Mouse (Mus musculus) hindbrain, embryonic 13.5 days (tissue): Measurements from ENCODE around the gene Dscam. TPM values are rescaled to one million over a fixed set of nuclear protein-coding genes. Genes with fewer than 3 reads are reported as not detected.

Experiments used
- ATAC-seq: fragments of 200-750 bp; cut with Nextera tagmentation; 2 replicates; pipeline ENCODE4 v1.8.0; 2017; ENCODE audit warnings: moderate TSS enrichment; ENCODE audit not compliant: low FRiP score
- H3K27ac ChIP-seq: fragments of 300-500 bp; sonication (generic); 2 replicates; pipeline ENCODE4 v1.5.1; 2015; ENCODE audit warnings: inconsistent platforms, mild to moderate bottlenecking, moderate library complexity
- H3K27me3 ChIP-seq: fragments of 300-500 bp; sonication (generic); 2 replicates; pipeline ENCODE4 v1.6.1; 2015; ENCODE audit warnings: mild to moderate bottlenecking, inconsistent platforms
- H3K36me3 ChIP-seq: fragments of 300-500 bp; sonication (generic); 2 replicates; pipeline ENCODE4 v1.6.1; 2015; ENCODE audit warnings: mild to moderate bottlenecking, inconsistent platforms
- H3K4me1 ChIP-seq: fragments of 300-500 bp; sonication (generic); replicated peaks from 2 replicates; pipeline ENCODE4 v1.6.1; 2015; ENCODE audit warnings: inconsistent platforms
- H3K4me2 ChIP-seq: fragments of 300-500 bp; sonication (generic); 2 replicates; pipeline ENCODE4 v1.6.1; 2015; ENCODE audit warnings: inconsistent platforms, mild to moderate bottlenecking, moderate library complexity
- H3K4me3 ChIP-seq: fragments of 300-500 bp; sonication (generic); 2 replicates; pipeline ENCODE4 v1.5.1; 2015; ENCODE audit warnings: mild to moderate bottlenecking, inconsistent platforms
- H3K9ac ChIP-seq: fragments of 300-500 bp; sonication (generic); 2 replicates; pipeline ENCODE4 v1.6.1; 2015; ENCODE audit warnings: mild to moderate bottlenecking, inconsistent platforms
- H3K9me3 ChIP-seq: fragments of 300-500 bp; sonication (generic); 2 replicates; pipeline ENCODE4 v1.6.1; 2016; ENCODE audit warnings: inconsistent platforms
- WGBS: fragments of 180-500 bp; shearing (Covaris S2); methylation state at CpG from one replicate; pipeline ENCODE4 v1.1.7; 2015; 5-methylcytosine and 5-hydroxymethylcytosine counted together
- polyA plus RNA-seq: library from polyadenylated mRNA; unstranded; fragments of >200 nt; fragmentation: Nextera tagmentation; extraction: Ambion mirVana; gene quantifications from 2 replicates; pipeline ENCODE4 v1.2.1, GENCODE M21; 2015

Gene Dscam
- polyA plus RNA-seq, 1 experiment from 2014 or later, result 7.7 TPM

DNA sequence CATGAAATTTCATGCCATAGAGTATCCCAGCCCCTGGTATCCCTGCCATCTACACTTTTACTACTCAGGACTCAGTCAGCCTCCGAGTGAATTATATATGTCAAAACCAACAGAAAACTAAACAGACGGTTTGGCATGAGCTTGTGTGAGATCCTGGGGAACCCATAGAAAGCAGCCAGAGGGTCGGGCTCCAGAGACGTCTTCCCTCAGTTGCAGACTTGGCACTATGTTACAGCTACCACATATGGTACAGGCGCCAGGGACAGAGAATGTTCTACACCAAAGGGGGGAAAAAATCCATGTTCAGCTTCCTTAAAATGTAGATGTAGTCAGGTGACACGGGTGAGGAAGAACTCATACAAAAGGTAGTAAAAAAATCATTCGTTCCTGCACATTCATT, 109.2 kb downstream of the Dscam start:
- Histone ChIP-seq H3K4me3 (no peak overlapping the region), H3K27me3 (no peaks in the 10 kb centered on the region), H3K9me3 (no peaks in the 10 kb centered on the region), H3K4me2 (no peak overlapping the region), H3K9ac (no peak overlapping the region), H3K4me1 (0 out of 2 replicates have a peak, but pooled peaks cover 8% of the 10 kb centered on the region), H3K27ac (no peak overlapping the region), H3K36me3 (no peaks in the 10 kb centered on the region)
- 87% methylated on average over 7 of the region's 7 CpGs for WGBS
- ATAC-seq, result no peak

DNA sequence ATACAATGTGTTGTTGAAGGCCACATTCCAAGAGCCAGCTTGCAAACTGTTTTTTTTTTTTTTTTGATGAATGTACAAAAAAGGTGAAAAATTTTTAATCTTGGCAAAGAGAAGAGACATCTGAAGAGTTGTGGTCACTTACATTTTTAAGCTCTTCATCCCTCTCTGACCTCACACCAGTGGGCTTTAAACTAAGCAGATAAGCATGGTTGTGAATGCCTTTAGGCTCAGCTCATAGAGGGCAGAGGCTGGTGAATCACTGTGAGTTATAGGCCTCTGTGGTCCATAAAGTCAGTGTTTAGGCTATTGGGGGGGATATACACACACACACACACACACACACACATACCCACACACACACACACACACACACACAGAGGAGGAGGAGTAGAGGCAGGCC, 109.8 kb downstream of the Dscam start:
- no peaks in the 10 kb centered on the region for H3K27me3 ChIP-seq
- H3K27ac ChIP-seq, result no peak overlapping the region

DNA sequence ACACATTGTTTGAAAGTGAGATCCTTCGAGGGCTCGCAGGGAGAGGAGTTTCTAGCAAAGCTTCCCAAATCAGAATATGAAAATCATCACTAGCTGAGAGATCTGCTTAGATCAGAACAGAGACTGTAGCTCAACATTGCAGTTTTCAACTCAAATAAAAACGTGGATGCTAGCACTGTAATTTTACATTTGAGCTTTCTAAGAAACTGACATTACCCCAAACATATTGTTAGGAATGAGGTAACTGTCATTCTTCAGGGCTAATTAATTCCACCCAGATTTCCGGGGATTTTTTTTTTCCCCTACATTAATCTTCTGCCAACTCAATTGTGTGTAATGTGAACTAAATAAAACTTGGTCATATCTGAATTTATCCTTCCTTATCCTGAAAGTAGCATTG, 110.3 kb downstream of the Dscam start:
- Histone ChIP-seq H3K27ac (no peak overlapping the region), H3K4me3 (no peak overlapping the region), H3K4me1 (0 out of 2 replicates have a peak, but pooled peaks cover 8% of the 10 kb centered on the region), H3K9me3 (no peaks in the 10 kb centered on the region), H3K27me3 (no peaks in the 10 kb centered on the region), H3K9ac (no peak overlapping the region), H3K36me3 (no peaks in the 10 kb centered on the region), H3K4me2 (no peak overlapping the region)
- ATAC-seq, result no peak
- 69% methylated on average over 4 of the region's 4 CpGs for WGBS

More for the DNA sequence above, 109.8 kb downstream of the Dscam start:
- Histone ChIP-seq H3K4me3 (no peak overlapping the region), H3K9me3 (no peaks in the 10 kb centered on the region), H3K4me1 (0 out of 2 replicates have a peak, but pooled peaks cover 8% of the 10 kb centered on the region), H3K4me2 (no peak overlapping the region), H3K9ac (no peak overlapping the region), H3K36me3 (no peaks in the 10 kb centered on the region)
- no peak for ATAC-seq

DNA sequence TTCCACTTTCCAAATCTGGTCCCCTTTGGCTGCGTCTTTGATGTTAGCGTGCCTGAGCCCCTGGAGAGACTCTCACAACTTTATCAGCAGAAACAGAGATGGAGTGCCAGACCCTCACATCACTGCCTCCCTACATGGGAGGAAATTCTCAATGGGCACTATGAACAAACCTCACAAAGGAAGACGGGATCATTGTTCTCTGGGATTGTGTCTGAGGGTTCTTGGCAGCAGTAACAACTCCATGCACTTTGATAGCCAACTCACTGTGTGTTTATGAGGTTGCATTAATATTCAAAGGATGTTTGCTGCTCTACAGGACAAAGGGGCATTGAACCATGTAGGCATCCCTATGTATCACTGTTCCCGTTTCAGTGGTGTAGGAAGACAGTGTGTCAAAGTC, 135.3 kb downstream of the Dscam start:
- no peak for ATAC-seq
- no peaks in the 10 kb centered on the region for H3K27me3 ChIP-seq
- H3K9ac ChIP-seq, result no peak overlapping the region
- H3K4me1 ChIP-seq, result no peaks in the 10 kb centered on the region
- H3K4me3 ChIP-seq, result no peak overlapping the region
- no peak overlapping the region for H3K4me2 ChIP-seq
- no peak overlapping the region for H3K27ac ChIP-seq
- 48% methylated on average over 4 of the region's 4 CpGs for WGBS
- H3K36me3 ChIP-seq, result no peaks in the 10 kb centered on the region
- no peaks in the 10 kb centered on the region for H3K9me3 ChIP-seq

DNA sequence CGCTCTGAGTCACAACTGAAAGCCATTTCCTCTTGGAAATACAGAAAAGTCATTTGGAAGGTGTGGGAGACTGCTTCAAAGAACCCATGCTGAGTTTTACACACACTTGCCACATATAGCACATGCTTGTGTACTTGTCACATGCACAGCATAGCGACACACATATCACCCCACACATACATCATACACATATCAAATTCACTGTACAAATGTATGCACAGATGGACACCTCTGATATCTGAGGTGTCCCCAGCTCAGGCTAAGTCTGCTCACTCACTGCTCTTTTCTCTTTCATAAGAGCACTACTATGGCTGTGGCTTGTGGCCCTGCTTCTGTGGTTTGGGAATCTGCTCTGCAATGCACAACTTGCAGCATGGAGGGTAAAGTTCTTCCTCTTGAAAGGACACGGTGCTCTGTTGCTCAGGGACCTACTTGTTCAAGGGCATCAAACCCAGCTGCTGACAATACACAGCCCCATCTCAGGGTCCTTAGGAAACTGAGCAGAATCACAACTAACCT, 137.0 kb downstream of the Dscam start:
- no peaks in the 10 kb centered on the region for H3K27me3 ChIP-seq
- H3K4me1 ChIP-seq, result no peaks in the 10 kb centered on the region
- no peak overlapping the region for H3K9ac ChIP-seq
- H3K27ac ChIP-seq, result no peak overlapping the region
- no peaks in the 10 kb centered on the region for H3K36me3 ChIP-seq
- WGBS, result 90% methylated on average over 3 of the region's 3 CpGs
- no peaks in the 10 kb centered on the region for H3K9me3 ChIP-seq
- H3K4me3 ChIP-seq, result no peak overlapping the region
- ATAC-seq, result no peak
- no peak overlapping the region for H3K4me2 ChIP-seq

DNA sequence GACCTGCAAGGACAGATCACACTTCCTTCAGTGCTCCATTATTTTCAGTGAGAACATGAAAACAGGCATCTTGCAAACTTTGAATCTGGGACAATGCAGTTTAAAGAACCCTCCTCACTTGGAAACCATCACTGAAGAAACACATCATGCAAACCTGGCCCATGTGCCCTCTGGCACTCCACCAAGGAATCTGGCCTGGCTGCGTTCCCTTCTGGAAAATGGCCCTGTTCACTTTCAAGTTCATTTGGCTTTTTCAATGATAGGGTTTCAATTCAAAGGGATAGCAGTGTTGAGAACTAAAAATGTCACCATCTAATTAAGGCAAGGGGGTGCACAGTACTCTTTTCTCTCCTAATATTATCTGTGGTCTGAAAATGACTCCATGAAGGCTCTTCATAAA, 142.9 kb downstream of the Dscam start:
- Histone ChIP-seq H3K4me2 (no peak overlapping the region), H3K27ac (peak overlapping the region; percentile 40), H3K9ac (no peak overlapping the region), H3K27me3 (no peaks in the 10 kb centered on the region), H3K4me1 (no peaks in the 10 kb centered on the region; the same call in 1 of the 2 replicates), H3K4me3 (no peak overlapping the region), H3K36me3 (no peaks in the 10 kb centered on the region), H3K9me3 (no peaks in the 10 kb centered on the region)
- ATAC-seq, result no peak
- WGBS, result 64% methylated on average over 1 of the region's 1 CpGs

DNA sequence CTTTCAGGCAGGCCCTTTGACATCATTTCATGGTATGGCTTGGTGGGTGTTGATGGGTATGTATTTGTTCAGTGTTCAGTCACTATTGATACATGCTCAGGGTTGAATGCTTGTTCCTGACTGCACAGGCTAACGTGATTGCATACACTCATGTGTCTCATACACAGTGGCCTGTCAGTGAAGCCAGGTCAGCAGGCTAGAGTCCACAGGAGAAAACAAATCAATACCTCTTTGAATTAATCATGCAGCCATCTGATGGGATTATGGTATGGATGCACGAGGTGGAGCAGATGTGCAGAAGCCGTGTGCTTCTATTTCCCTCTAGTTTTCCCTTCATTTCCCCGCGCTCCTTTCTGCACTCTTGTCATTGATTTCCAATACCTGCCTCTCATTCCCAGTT, 143.7 kb downstream of the Dscam start:
- Histone ChIP-seq H3K9ac (no peak overlapping the region), H3K27ac (no peak overlapping the region), H3K9me3 (no peaks in the 10 kb centered on the region), H3K4me3 (no peak overlapping the region), H3K4me1 (no peaks in the 10 kb centered on the region; the same call in 1 of the 2 replicates), H3K36me3 (no peaks in the 10 kb centered on the region), H3K4me2 (no peak overlapping the region), H3K27me3 (no peaks in the 10 kb centered on the region)
- no peak for ATAC-seq
- 79% methylated on average over 5 of the region's 5 CpGs for WGBS

DNA sequence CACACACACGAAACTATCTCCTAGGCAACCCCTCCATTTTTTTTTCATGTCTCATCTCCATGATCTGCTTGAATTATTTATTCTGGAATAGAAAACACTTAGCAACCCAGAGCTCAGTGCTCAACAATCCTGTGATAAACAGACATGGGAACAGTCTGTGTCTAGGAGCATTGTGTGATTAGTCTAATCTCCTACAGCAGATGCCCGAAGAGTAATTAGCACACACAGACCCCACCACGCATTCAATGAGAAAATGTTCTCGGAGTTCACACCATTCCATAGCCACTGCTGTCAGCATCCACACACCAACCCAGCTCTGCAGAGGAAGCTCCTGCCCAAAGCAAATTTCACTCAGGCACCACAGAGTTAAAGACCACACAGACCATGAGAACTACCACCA, 146.1 kb downstream of the Dscam start:
- no peak overlapping the region for H3K4me3 ChIP-seq
- H3K9me3 ChIP-seq, result no peaks in the 10 kb centered on the region
- H3K27me3 ChIP-seq, result no peaks in the 10 kb centered on the region
- no peak for ATAC-seq
- H3K36me3 ChIP-seq, result no peaks in the 10 kb centered on the region
- peak overlapping the region; percentile 50 for H3K27ac ChIP-seq
- 53% methylated on average over 4 of the region's 4 CpGs for WGBS
- H3K4me1 ChIP-seq, result peaks cover under 1% of the 10 kb centered on the region; the same call in 1 of the 2 replicates
- no peak overlapping the region for H3K4me2 ChIP-seq
- H3K9ac ChIP-seq, result no peak overlapping the region

DNA sequence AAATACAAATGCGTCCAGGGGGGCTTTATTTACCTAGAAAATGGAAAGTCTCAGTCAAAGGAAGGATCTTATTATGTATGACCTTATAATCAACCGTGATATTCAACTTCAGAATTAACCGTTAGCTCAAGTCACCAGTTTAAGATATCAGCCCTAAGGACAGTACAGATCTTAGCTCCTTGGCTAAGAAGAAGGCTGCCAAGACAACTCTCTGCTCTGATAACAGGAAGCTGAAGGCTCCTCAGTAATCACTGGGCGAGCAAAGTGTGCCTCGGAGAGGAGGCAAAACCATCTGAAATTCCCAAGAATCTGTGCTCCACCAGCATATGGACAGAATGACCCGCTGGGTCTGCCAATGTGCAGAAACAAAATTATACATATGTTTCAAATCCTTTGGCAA, 149.1 kb downstream of the Dscam start:
- ATAC-seq, result no peak
- Histone ChIP-seq H3K27me3 (no peaks in the 10 kb centered on the region), H3K9ac (no peak overlapping the region), H3K4me1 (peaks cover 23% of the 10 kb centered on the region), H3K36me3 (no peaks in the 10 kb centered on the region), H3K9me3 (no peaks in the 10 kb centered on the region), H3K27ac (no peak overlapping the region), H3K4me2 (no peak overlapping the region), H3K4me3 (no peak overlapping the region)
- 81% methylated on average over 6 of the region's 6 CpGs for WGBS

DNA sequence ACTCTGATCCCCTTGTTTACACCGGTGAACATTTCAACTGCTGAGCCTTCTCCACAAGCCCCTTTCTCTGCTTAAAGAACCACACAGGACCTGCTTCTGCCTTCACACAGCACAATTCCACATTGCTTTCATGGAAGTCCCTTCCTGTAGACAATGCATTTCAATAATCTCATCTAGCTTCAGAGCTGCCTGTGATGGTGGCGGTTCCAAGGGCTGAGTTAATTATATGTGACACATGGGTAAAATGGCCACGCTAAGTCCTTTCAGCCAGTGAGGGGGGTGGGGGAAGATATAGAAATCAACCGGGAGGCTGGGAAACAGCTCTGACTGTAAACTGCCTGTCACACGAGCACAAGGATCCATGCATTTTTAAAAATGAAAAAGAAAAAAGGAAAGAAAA, 152.2 kb downstream of the Dscam start:
- H3K4me1 ChIP-seq, result peaks cover 23% of the 10 kb centered on the region
- 53% methylated on average over 5 of the region's 5 CpGs for WGBS
- H3K27ac ChIP-seq, result peak overlapping the region; percentile 80
- H3K9ac ChIP-seq, result no peak overlapping the region
- ATAC-seq, result no peak
- H3K4me2 ChIP-seq, result no peak overlapping the region
- no peaks in the 10 kb centered on the region for H3K27me3 ChIP-seq
- no peak overlapping the region for H3K4me3 ChIP-seq
- H3K36me3 ChIP-seq, result no peaks in the 10 kb centered on the region
- H3K9me3 ChIP-seq, result no peaks in the 10 kb centered on the region

DNA sequence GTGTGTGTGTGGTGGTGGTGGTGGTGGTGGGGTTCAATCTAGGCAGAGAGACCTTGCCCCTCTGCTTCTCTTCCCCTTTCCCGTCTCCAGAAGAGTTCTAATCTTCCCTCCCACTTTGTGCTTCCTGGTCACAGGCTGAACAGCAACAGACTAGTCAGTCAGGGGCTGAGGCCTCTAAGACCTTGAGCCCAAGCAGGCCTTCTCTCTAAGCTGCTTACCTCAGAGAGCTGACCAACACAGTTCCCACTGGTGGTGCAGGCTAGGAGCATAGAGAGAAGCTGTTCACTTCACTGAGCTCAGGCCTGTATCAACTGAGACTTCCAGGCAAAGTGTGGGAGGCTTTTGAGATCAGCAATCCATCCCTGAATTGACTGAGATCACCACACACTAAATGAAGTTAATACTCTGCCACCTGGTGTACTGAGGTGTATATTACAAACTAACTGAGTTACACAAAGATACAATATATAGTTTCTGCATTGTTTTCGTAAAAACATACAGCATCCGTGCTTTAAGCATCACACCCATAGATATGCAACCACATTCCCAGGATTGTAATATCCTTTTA, 153.3 kb downstream of the Dscam start:
- H3K4me1 ChIP-seq, result peaks cover 23% of the 10 kb centered on the region
- ATAC-seq, result no peak
- H3K9ac ChIP-seq, result no peak overlapping the region
- H3K36me3 ChIP-seq, result no peaks in the 10 kb centered on the region
- H3K27me3 ChIP-seq, result no peaks in the 10 kb centered on the region
- H3K4me3 ChIP-seq, result no peak overlapping the region
- H3K27ac ChIP-seq, result peak overlapping the region; percentile 80; the same call in 1 of the 2 replicates
- 88% methylated on average over 2 of the region's 3 CpGs for whole genome bisulfite sequencing
- no peak overlapping the region for H3K4me2 ChIP-seq
- no peaks in the 10 kb centered on the region for H3K9me3 ChIP-seq

DNA sequence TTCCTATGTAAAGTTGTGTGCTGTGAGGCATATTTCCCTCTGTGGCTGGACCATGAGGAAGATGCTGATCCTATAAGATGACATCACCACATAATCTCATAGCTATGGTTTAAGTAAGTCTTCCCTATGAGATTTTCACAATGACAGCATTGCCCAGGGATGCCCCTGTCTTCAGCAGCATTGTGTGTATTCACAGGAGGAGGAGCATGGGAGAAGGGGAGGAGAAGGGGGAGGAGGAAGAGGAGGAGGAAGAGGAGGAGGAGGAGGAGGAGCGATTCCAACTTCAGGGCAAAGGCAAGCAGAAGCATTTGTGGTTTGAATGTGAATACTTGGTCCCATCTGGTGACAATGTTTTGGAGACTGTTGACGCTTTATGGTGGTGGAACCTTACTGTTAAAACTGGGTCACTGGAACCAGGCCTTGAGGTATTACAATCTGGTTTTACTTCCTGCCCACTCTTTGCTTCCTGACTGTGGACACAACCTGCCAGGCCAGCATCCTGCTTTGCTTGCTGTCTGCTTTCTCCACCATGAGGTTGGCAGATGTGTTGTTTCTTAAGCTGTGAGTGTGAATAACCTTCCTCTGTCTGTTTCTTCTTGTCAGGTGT, 154.2 kb downstream of the Dscam start:
- H3K9me3 ChIP-seq, result no peaks in the 10 kb centered on the region
- H3K27ac ChIP-seq, result no peak overlapping the region
- H3K27me3 ChIP-seq, result no peaks in the 10 kb centered on the region
- H3K4me1 ChIP-seq, result peaks cover 23% of the 10 kb centered on the region
- no peak overlapping the region for H3K4me3 ChIP-seq
- H3K36me3 ChIP-seq, result no peaks in the 10 kb centered on the region
- H3K9ac ChIP-seq, result no peak overlapping the region
- no peak overlapping the region for H3K4me2 ChIP-seq
- 87% methylated on average over 2 of the region's 2 CpGs for WGBS
- ATAC-seq, result no peak

DNA sequence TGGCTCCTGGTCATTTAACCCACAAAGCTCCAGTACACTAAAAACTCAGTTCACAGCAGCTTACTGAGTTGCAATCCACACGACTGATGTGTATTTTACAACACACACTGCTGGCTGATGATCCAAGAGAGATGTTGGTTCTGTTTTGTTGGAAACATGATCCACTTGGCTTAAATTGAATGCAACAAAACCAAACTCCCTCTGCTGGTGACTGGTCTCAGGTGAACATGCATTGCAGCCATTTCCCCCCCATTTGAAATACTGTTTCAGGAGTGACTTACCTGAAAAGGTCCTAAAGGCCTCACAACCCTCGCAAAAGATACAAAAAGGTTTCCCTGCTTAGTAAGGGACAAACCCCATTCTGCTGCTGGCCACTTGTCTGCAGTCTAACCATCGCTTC, 156.2 kb downstream of the Dscam start:
- H3K36me3 ChIP-seq, result no peaks in the 10 kb centered on the region
- no peak overlapping the region for H3K27ac ChIP-seq
- no peak overlapping the region for H3K4me2 ChIP-seq
- no peak overlapping the region for H3K9ac ChIP-seq
- ATAC-seq, result no peak
- H3K9me3 ChIP-seq, result no peaks in the 10 kb centered on the region
- no peak overlapping the region for H3K4me3 ChIP-seq
- H3K4me1 ChIP-seq, result peaks cover 30% of the 10 kb centered on the region
- H3K27me3 ChIP-seq, result no peaks in the 10 kb centered on the region
- 90% methylated on average over 3 of the region's 3 CpGs for WGBS
